Mouse (Mus musculus): ENCODE results near the gene Spata4. TPM values are rescaled to one million over a fixed set of nuclear protein-coding genes. Genes with fewer than 3 reads are reported as not detected.
"Not testable (repeated sequence)": the region's sequence is repeated elsewhere in the genome, so short reads cannot be mapped to it uniquely, and the experiment has no call there.

Spata4 gene
- total RNA-seq (2022), result not detected

GRCm38 (mm10) chr8:54600671-54601251, at the start of gene Spata4:
TSS of gene Spata4 (plus strand) at chr8:54600781.
- DNase-seq (ENCODE audit: low spot score in 2 of 2), result peak in 1 of 2 experiments; percentile 55

- no peak for DNase-seq (ENCODE audit: low spot score in 2 of 2)
These were observed 45.7 kb upstream of the Spata4 start for GRCm38 (mm10) chr8:54554921-54555320.

GRCm38 (mm10) chr8:54562137-54562536, 38.4 kb upstream of the Spata4 start:
- DNase-seq (ENCODE audit: low spot score in 2 of 2), result no peak

- DNase-seq (ENCODE audit: low spot score in 2 of 2), result no peak
These were observed 35.4 kb upstream of the Spata4 start for GRCm38 (mm10) chr8:54565181-54565580.

GRCm38 (mm10) chr8:54565603-54566260, 34.8 kb upstream of the Spata4 start:
- DNase-seq (ENCODE audit: low spot score in 2 of 2), result no peak

GRCm38 (mm10) chr8:54567168-54567567, 33.4 kb upstream of the Spata4 start:
- DNase-seq (ENCODE audit: low spot score in 2 of 2), result no peak

GRCm38 (mm10) chr8:54570618-54571609, 29.7 kb upstream of the Spata4 start:
- no peak for DNase-seq (ENCODE audit: low spot score in 2 of 2)

GRCm38 (mm10) chr8:54581436-54581835, 19.1 kb upstream of the Spata4 start:
- DNase-seq (ENCODE audit: low spot score in 2 of 2), result no peak

GRCm38 (mm10) chr8:54582886-54583285, 17.7 kb upstream of the Spata4 start:
- no peak for DNase-seq (ENCODE audit: low spot score in 2 of 2)

- DNase-seq (ENCODE audit: low spot score in 2 of 2), result no peak
These were observed 5.9 kb upstream of the Spata4 start for GRCm38 (mm10) chr8:54594634-54595033.

GRCm38 (mm10) chr8:54596051-54596450, 4.5 kb upstream of the Spata4 start:
- no peak for DNase-seq (ENCODE audit: low spot score in 2 of 2)

- DNase-seq (ENCODE audit: low spot score in 2 of 2), result no peak
These were observed 3.6 kb upstream of the Spata4 start for GRCm38 (mm10) chr8:54596940-54597339.

GRCm38 (mm10) chr8:54597386-54597785, 3.2 kb upstream of the Spata4 start:
- no peak for DNase-seq (ENCODE audit: low spot score in 2 of 2)

GRCm38 (mm10) chr8:54603440-54603839, 2.9 kb downstream of the Spata4 start:
- no peak for DNase-seq (ENCODE audit: low spot score in 2 of 2)

- no peak for DNase-seq (ENCODE audit: low spot score in 2 of 2)
These were observed 8.8 kb downstream of the Spata4 start for GRCm38 (mm10) chr8:54609336-54609735.

- no peak for DNase-seq (ENCODE audit: low spot score in 2 of 2)
These were observed 9.7 kb downstream of the Spata4 start for GRCm38 (mm10) chr8:54610238-54610637.

- not testable (repeated sequence) for DNase-seq (ENCODE audit: low spot score in 2 of 2)
These were observed 16.1 kb downstream of the Spata4 start for GRCm38 (mm10) chr8:54616710-54617109.

- DNase-seq (ENCODE audit: low spot score in 2 of 2), result no peak
These were observed 38.1 kb downstream of the Spata4 start for GRCm38 (mm10) chr8:54638634-54639033.

All from left cerebral cortex, adult 8-10 months (tissue).